Mouse (Mus musculus): ENCODE data around the gene Zbed5. TPM values are rescaled to one million over a fixed set of nuclear protein-coding genes. Genes with fewer than 3 reads are reported as not detected.
"Not testable (repeated sequence)": the region's sequence is repeated elsewhere in the genome, so short reads cannot be mapped to it uniquely, and the experiment has no call there.

Zbed5 gene
- polyA plus RNA-seq, 1 experiment = 0.61 TPM

GRCm38 (mm10) chr5:129879888-129880287, 15.6 kb upstream of the Zbed5 start:
- WGBS = 53% methylated on average over 3 of the region's 3 CpGs
- DNase-seq = no peak
- H3K27me3 ChIP-seq (replicated peaks; ENCODE audit: control insufficient read depth, insufficient read depth, low read length) = no peaks in the 10 kb centered on the region
- peaks cover 11% of the 10 kb centered on the region for H3K36me3 ChIP-seq (ENCODE audit: control insufficient read depth, insufficient read depth, low read length)
- H3K4me1 ChIP-seq (ENCODE audit: control insufficient read depth, insufficient read depth, low read length) = peaks cover 3% of the 10 kb centered on the region; the same call in 1 of the 2 replicates
- no peak overlapping the region for H3K4me3 ChIP-seq (ENCODE audit: insufficient read depth, low read depth, low read length)
- H3K27ac ChIP-seq (ENCODE audit: insufficient read depth, low read depth, low read length) = no peak overlapping the region
- TF ChIP-seq POLR2A (IDR thresholded peaks at IDR 0.05; ENCODE audit: low read depth, low read length) = no peak
- TF ChIP-seq CTCF (conservative IDR thresholded peaks at IDR 0.05; ENCODE audit: insufficient read depth, insufficient read length, low read depth, low read length) = no peak

- H3K4me3 ChIP-seq (ENCODE audit: insufficient read depth, low read depth, low read length) = peak overlapping the region; percentile 87
- peaks cover 8% of the 10 kb centered on the region; the same call in 1 of the 2 replicates for H3K36me3 ChIP-seq (ENCODE audit: control insufficient read depth, insufficient read depth, low read length)
- peaks cover 3% of the 10 kb centered on the region; the same call in 1 of the 2 replicates for H3K4me1 ChIP-seq (ENCODE audit: control insufficient read depth, insufficient read depth, low read length)
- no peak overlapping the region for H3K27ac ChIP-seq (ENCODE audit: insufficient read depth, low read depth, low read length)
- TF ChIP-seq CTCF (conservative IDR thresholded peaks at IDR 0.05; ENCODE audit: insufficient read depth, insufficient read length, low read depth, low read length) (no peak), POLR2A (IDR thresholded peaks at IDR 0.05; ENCODE audit: low read depth, low read length) (no peak)
- peak; percentile 9 for DNase-seq
- no peaks in the 10 kb centered on the region for H3K27me3 ChIP-seq (replicated peaks; ENCODE audit: control insufficient read depth, insufficient read depth, low read length)
- 10% methylated on average over 10 of the region's 10 CpGs for WGBS
Measured at GRCm38 (mm10) chr5:129886271-129886670, 9.3 kb upstream of the Zbed5 start.

GRCm38 (mm10) chr5:129886911-129887636, 8.4 kb upstream of the Zbed5 start, which contains the start of gene Chchd2:
Chchd2 (minus strand) TSS chr5:129887470.
- under 1% methylated on average over 46 of the region's 46 CpGs for WGBS
- H3K27ac ChIP-seq (ENCODE audit: insufficient read depth, low read depth, low read length) = peak within 1 kb of the TSS; percentile 96
- TF ChIP-seq POLR2A (IDR thresholded peaks at IDR 0.05; ENCODE audit: low read depth, low read length) = peak; percentile 66
- TF ChIP-seq CTCF (conservative IDR thresholded peaks at IDR 0.05; ENCODE audit: insufficient read depth, insufficient read length, low read depth, low read length) = no peak
- peaks cover 3% of the 10 kb centered on the region; the same call in 1 of the 2 replicates for H3K4me1 ChIP-seq (ENCODE audit: control insufficient read depth, insufficient read depth, low read length)
- peaks cover 3% of the 10 kb centered on the region; the same call in 1 of the 2 replicates for H3K36me3 ChIP-seq (ENCODE audit: control insufficient read depth, insufficient read depth, low read length)
- H3K27me3 ChIP-seq (replicated peaks; ENCODE audit: control insufficient read depth, insufficient read depth, low read length) = no peaks in the 10 kb centered on the region
- peak; percentile 99 for DNase-seq
- H3K4me3 ChIP-seq (ENCODE audit: insufficient read depth, low read depth, low read length) = peak within 1 kb of the TSS; percentile 87

GRCm38 (mm10) chr5:129890390-129890789, 5.1 kb upstream of the Zbed5 start:
- H3K4me1 ChIP-seq (ENCODE audit: control insufficient read depth, insufficient read depth, low read length); H3K4me3 ChIP-seq (ENCODE audit: insufficient read depth, low read depth, low read length); H3K36me3 ChIP-seq (ENCODE audit: control insufficient read depth, insufficient read depth, low read length); H3K27me3 ChIP-seq (replicated peaks; ENCODE audit: control insufficient read depth, insufficient read depth, low read length); H3K27ac ChIP-seq (ENCODE audit: insufficient read depth, low read depth, low read length); DNase-seq: not testable (repeated sequence)
- WGBS = 67% methylated on average over 7 of the region's 7 CpGs

GRCm38 (mm10) chr5:129898449-129898848, 2.9 kb downstream of the Zbed5 start, which contains the start of gene Phkg1:
Phkg1 (minus strand) TSS chr5:129898549.
- no peak within 1 kb of the TSS for H3K27ac ChIP-seq (ENCODE audit: insufficient read depth, low read depth, low read length)
- DNase-seq = no peak
- TF ChIP-seq POLR2A (IDR thresholded peaks at IDR 0.05; ENCODE audit: low read depth, low read length) = no peak
- TF ChIP-seq CTCF (conservative IDR thresholded peaks at IDR 0.05; ENCODE audit: insufficient read depth, insufficient read length, low read depth, low read length) = no peak
- H3K27me3 ChIP-seq (replicated peaks; ENCODE audit: control insufficient read depth, insufficient read depth, low read length) = no peaks in the 10 kb centered on the region
- H3K36me3 ChIP-seq (ENCODE audit: control insufficient read depth, insufficient read depth, low read length) = no peaks in the 10 kb centered on the region
- no peaks in the 10 kb centered on the region for H3K4me1 ChIP-seq (ENCODE audit: control insufficient read depth, insufficient read depth, low read length)
- no peak within 1 kb of the TSS for H3K4me3 ChIP-seq (ENCODE audit: insufficient read depth, low read depth, low read length)
- WGBS = 89% methylated on average over 1 of the region's 1 CpGs

- DNase-seq = no peak
- Histone ChIP-seq H3K4me1 (ENCODE audit: control insufficient read depth, insufficient read depth, low read length) (no peaks in the 10 kb centered on the region; the same call in 1 of the 2 replicates), H3K4me3 (ENCODE audit: insufficient read depth, low read depth, low read length) (no peak overlapping the region), H3K27me3 (replicated peaks; ENCODE audit: control insufficient read depth, insufficient read depth, low read length) (no peaks in the 10 kb centered on the region), H3K36me3 (ENCODE audit: control insufficient read depth, insufficient read depth, low read length) (no peaks in the 10 kb centered on the region), H3K27ac (ENCODE audit: insufficient read depth, low read depth, low read length) (no peak overlapping the region)
- 22% methylated on average over 4 of the region's 4 CpGs for WGBS
- TF ChIP-seq CTCF (conservative IDR thresholded peaks at IDR 0.05; ENCODE audit: insufficient read depth, insufficient read length, low read depth, low read length) (no peak), POLR2A (IDR thresholded peaks at IDR 0.05; ENCODE audit: low read depth, low read length) (no peak)
Measured at GRCm38 (mm10) chr5:129907775-129908174, 12.3 kb downstream of the Zbed5 start.

- under 1% methylated on average over 63 of the region's 63 CpGs for WGBS
- Histone ChIP-seq H3K4me1 (ENCODE audit: control insufficient read depth, insufficient read depth, low read length) (no peaks in the 10 kb centered on the region; the same call in 1 of the 2 replicates), H3K36me3 (ENCODE audit: control insufficient read depth, insufficient read depth, low read length) (no peaks in the 10 kb centered on the region), H3K4me3 (ENCODE audit: insufficient read depth, low read depth, low read length) (peak within 1 kb of the TSS; percentile 90), H3K27ac (ENCODE audit: insufficient read depth, low read depth, low read length) (peak within 1 kb of the TSS; percentile 92), H3K27me3 (replicated peaks; ENCODE audit: control insufficient read depth, insufficient read depth, low read length) (no peaks in the 10 kb centered on the region)
- peak; percentile 95 for DNase-seq
- TF ChIP-seq CTCF (conservative IDR thresholded peaks at IDR 0.05; ENCODE audit: insufficient read depth, insufficient read length, low read depth, low read length) = 0 out of 2 replicates have a peak, but pooled peaks have one; percentile 9
- no peak for TF ChIP-seq POLR2A (IDR thresholded peaks at IDR 0.05; ENCODE audit: low read depth, low read length)
Measured at GRCm38 (mm10) chr5:129908242-129908965, 12.9 kb downstream of the Zbed5 start, which contains the start of gene Nupr1l. Nupr1l (plus strand) TSS chr5:129908540.

Measured in kidney, adult 2 months (tissue).